Mouse (Mus musculus) erythroblast, adult 5-6 weeks (primary cell): ENCODE data around the gene Ndufb6. TPM values are rescaled to one million over a fixed set of nuclear protein-coding genes. Genes with fewer than 3 reads are reported as not detected.

Experiments
- ATAC-seq: replicated peaks from 2 replicates; pipeline ENCODE4 v1.8.0; 2016; ENCODE audit warnings: moderate number of reproducible peaks, mild to moderate bottlenecking, moderate TSS enrichment, inconsistent platforms; ENCODE audit not compliant: poor library complexity, low FRiP score, severe bottlenecking
- total RNA-seq, 2 experiments: library from RNA; stranded (forward) in 1 of 2; stranded (reverse) in 1 of 2; fragments of 150-400 nt in 1 of 2; fragments of 200-764, 138-1000 nt in 1 of 2; gene quantifications; 2 replicates each; pipeline versions ENCODE4 v1.2.3 to v1.2.4; 2015 to 2017; ENCODE audit warnings: low replicate concordance in 2 of 2

Ndufb6 gene
- total RNA-seq, 2 experiments from 2014 or later: 5.6 to 32.1 TPM

DNA sequence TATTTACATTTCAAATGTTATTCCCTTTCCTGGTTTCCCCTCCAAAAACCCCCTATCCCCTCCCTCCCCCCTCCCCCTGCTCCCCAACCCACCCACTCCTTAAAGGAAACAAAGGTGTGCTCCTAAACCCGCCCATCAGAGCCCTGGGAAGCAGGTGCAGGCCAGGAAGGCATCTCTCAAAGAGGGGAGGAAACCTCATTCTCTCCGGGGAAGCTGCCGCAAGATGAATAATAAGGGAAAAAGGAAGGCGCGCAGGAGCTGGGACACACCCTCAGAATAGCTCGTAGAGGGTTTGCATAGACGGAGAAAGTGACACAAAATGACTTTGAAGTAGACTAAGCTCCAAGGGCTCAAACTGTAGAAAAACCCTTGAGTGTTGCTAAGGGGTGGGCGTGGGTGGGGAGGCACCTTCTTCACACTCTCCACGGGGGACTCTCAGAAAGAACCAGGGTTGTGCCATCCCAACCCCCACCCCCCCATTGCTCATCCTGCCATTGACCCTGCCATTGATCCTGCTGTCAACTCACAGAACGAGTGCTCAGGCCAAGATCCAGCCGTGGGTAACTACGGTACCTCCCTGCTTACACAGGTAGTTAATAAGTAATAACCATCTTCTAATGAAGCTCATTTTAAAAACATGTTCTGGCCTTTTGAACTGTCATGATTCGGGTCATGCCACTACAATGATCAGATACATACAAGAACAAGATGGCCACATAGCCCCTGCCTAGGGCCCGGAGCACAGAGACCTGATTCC, 58.0 kb downstream of the Ndufb6 start:
- ATAC-seq: no peak

Other genes with a start within 250 kb of the Ndufb6 start
- 6.7 and 8.6 TPM in 2 replicates for gene Aco1, start 136.3 kb downstream of the Ndufb6 start, total RNA-seq (2015; ENCODE audit: low replicate concordance)
- gene Aco1, start 136.3 kb downstream of the Ndufb6 start, total RNA-seq (2017; ENCODE audit: low replicate concordance): 3.9 and 6.7 TPM in 2 replicates
- 13.8 and 18.6 TPM in 2 replicates for gene Ddx58, start 39.6 kb downstream of the Ndufb6 start, total RNA-seq (2015; ENCODE audit: low replicate concordance)
- 7.4 and 10.6 TPM in 2 replicates for gene Ddx58, start 39.6 kb downstream of the Ndufb6 start, total RNA-seq (2017; ENCODE audit: low replicate concordance)
- gene Smim27, start 9.8 kb downstream of the Ndufb6 start, total RNA-seq (2015; ENCODE audit: low replicate concordance): 2.5 TPM in 1 of 2 replicates, not detected in the other
- gene Smim27, start 9.8 kb downstream of the Ndufb6 start, total RNA-seq (2017; ENCODE audit: low replicate concordance): 4.2 and 4.4 TPM in 2 replicates
- 10.0 and 12.3 TPM in 2 replicates for gene Topors, start 9.6 kb downstream of the Ndufb6 start, total RNA-seq (2015; ENCODE audit: low replicate concordance)
- 11.0 and 14.8 TPM in 2 replicates for gene Topors, start 9.6 kb downstream of the Ndufb6 start, total RNA-seq (2017; ENCODE audit: low replicate concordance)
- gene Tmem215, start 192.8 kb upstream of the Ndufb6 start, total RNA-seq (2015; ENCODE audit: low replicate concordance): not detected in 2 replicates
- gene Tmem215, start 192.8 kb upstream of the Ndufb6 start, total RNA-seq (2017; ENCODE audit: low replicate concordance): not detected in 2 replicates